In genomic region chr5:21644891-21645438, GRCm38 (mm10) we compare ENCODE assay signal across 7 mouse cellular contexts. TPM values are rescaled to one million over a fixed set of nuclear protein-coding genes. Genes with fewer than 3 reads are reported as not detected.
DNase-seq lines count a peak whose midpoint lies in the region; ATAC-seq and TF ChIP-seq lines count a peak whose summit lies in the region.

No protein-coding gene starts in this region.

- peak; percentile 56 for ATAC-seq in lung, postnatal 0 days
- peak; percentile 1; the same call in 1 of the 2 replicates for ATAC-seq in forebrain, embryonic 11.5 days (replicated peaks; ENCODE audit: low FRiP score)
- no peak for ATAC-seq in limb, embryonic 13.5 days (ENCODE audit: low FRiP score, low read depth)
- ATAC-seq in stomach, embryonic 14.5 days (ENCODE audit: insufficient number of reproducible peaks, insufficient read depth, low FRiP score, low read depth): no peak; the same call in 1 of the 2 replicates

- peak; percentile 81 for DNase-seq in lung, postnatal 0 days (ENCODE audit: low spot score)
- DNase-seq in lung, postnatal 25 days (ENCODE audit: low spot score): no peak
- DNase-seq in forebrain, embryonic 11.5 days (ENCODE audit: low spot score): no peak
- no peak for DNase-seq in c-Kit-positive CD71-positive TER-119-positive erythroid progenitor cells, embryonic 14.5 days (ENCODE audit: low spot score)
- no peak for DNase-seq in left cerebral cortex, postnatal 4 days

- TF ChIP-seq EP300 in lung, postnatal 0 days (IDR thresholded peaks at IDR 0.05): peak; percentile 50; the same call in 1 of the 2 replicates

- H3K9me3 ChIP-seq in lung, postnatal 0 days (ENCODE audit: low read length): no peaks in the 10 kb centered on the region
- H3K9me3 ChIP-seq in forebrain, embryonic 11.5 days (ENCODE audit: control insufficient read depth, low read length): no peaks in the 10 kb centered on the region
- H3K9me3 ChIP-seq in limb, embryonic 13.5 days: no peaks in the 10 kb centered on the region
- no peaks in the 10 kb centered on the region for H3K9me3 ChIP-seq in stomach, embryonic 14.5 days (ENCODE audit: control insufficient read depth, low read depth, low read length)

- peak; percentile 42 for TF ChIP-seq CTCF in lung, postnatal 0 days (IDR thresholded peaks at IDR 0.05)

- intact Hi-C loops in left cerebral cortex, postnatal 4 days (cut with DNase I): loop anchor here (5.0 kb wide), 2 partner anchors 368 to 383 kb away; no protein-coding TSS in a partner anchor

- no peaks in the 10 kb centered on the region; the same call in 1 of the 2 replicates for H3K36me3 ChIP-seq in lung, postnatal 0 days (ENCODE audit: insufficient read depth, low read length)
- H3K36me3 ChIP-seq in forebrain, embryonic 11.5 days (ENCODE audit: control insufficient read depth, insufficient read depth, low read length): peaks cover 5% of the 10 kb centered on the region; the same call in 1 of the 2 replicates
- H3K36me3 ChIP-seq in limb, embryonic 13.5 days: peaks cover 21% of the 10 kb centered on the region
- H3K36me3 ChIP-seq in stomach, embryonic 14.5 days (ENCODE audit: control insufficient read depth, insufficient read depth, low read length): peaks cover 13% of the 10 kb centered on the region

- no peak overlapping the region for H3K9ac ChIP-seq in lung, postnatal 0 days (replicated peaks; ENCODE audit: low read depth)
- H3K9ac ChIP-seq in forebrain, embryonic 11.5 days (ENCODE audit: low read length): 0 out of 2 replicates have a peak overlapping the region, but pooled peaks have one; percentile 5
- H3K9ac ChIP-seq in limb, embryonic 13.5 days: peak overlapping the region; percentile 53
- no peak overlapping the region for H3K9ac ChIP-seq in stomach, embryonic 14.5 days (replicated peaks; ENCODE audit: low read depth, low read length)

- H3K4me2 ChIP-seq in lung, postnatal 0 days (replicated peaks; ENCODE audit: low read depth, low read length): peak overlapping the region; percentile 56
- H3K4me2 ChIP-seq in forebrain, embryonic 11.5 days (ENCODE audit: low read depth, low read length, severe bottlenecking): peak overlapping the region; percentile 45
- H3K4me2 ChIP-seq in limb, embryonic 13.5 days (replicated peaks): peak overlapping the region; percentile 84
- peak overlapping the region; percentile 80 for H3K4me2 ChIP-seq in stomach, embryonic 14.5 days (replicated peaks; ENCODE audit: low read depth, low read length)

- peak overlapping the region; percentile 94 for H3K27ac ChIP-seq in lung, postnatal 0 days (ENCODE audit: low read length)
- no peak overlapping the region for H3K27ac ChIP-seq in forebrain, embryonic 11.5 days (ENCODE audit: low read depth, low read length)
- H3K27ac ChIP-seq in limb, embryonic 13.5 days: 0 out of 2 replicates have a peak overlapping the region, but pooled peaks have one; percentile 39
- H3K27ac ChIP-seq in stomach, embryonic 14.5 days (ENCODE audit: low read length): 0 out of 2 replicates have a peak overlapping the region, but pooled peaks have one; percentile 30

- peak overlapping the region; percentile 63 for H3K4me3 ChIP-seq in lung, postnatal 0 days (ENCODE audit: low read depth, low read length)
- H3K4me3 ChIP-seq in forebrain, embryonic 11.5 days (ENCODE audit: low read depth, low read length): peak overlapping the region; percentile 84
- H3K4me3 ChIP-seq in limb, embryonic 13.5 days: peak overlapping the region; percentile 82
- peak overlapping the region; percentile 80 for H3K4me3 ChIP-seq in stomach, embryonic 14.5 days (ENCODE audit: low read depth, low read length)

- H3K4me1 ChIP-seq in lung, postnatal 0 days (ENCODE audit: insufficient read depth, low read depth, low read length): peaks cover 10% of the 10 kb centered on the region; the same call in 1 of the 2 replicates
- no peaks in the 10 kb centered on the region for H3K4me1 ChIP-seq in forebrain, embryonic 11.5 days (replicated peaks; ENCODE audit: control insufficient read depth, insufficient read depth, low read length)
- H3K4me1 ChIP-seq in limb, embryonic 13.5 days: peaks cover 20% of the 10 kb centered on the region
- 0 out of 2 replicates have a peak, but pooled peaks cover 4% of the 10 kb centered on the region for H3K4me1 ChIP-seq in stomach, embryonic 14.5 days (ENCODE audit: control insufficient read depth, insufficient read depth, low read length)

- H3K27me3 ChIP-seq in lung, postnatal 0 days (replicated peaks; ENCODE audit: insufficient read depth, low read length): no peaks in the 10 kb centered on the region
- H3K27me3 ChIP-seq in forebrain, embryonic 11.5 days (ENCODE audit: control insufficient read depth, insufficient read depth, low read length): no peaks in the 10 kb centered on the region
- peaks cover 22% of the 10 kb centered on the region for H3K27me3 ChIP-seq in limb, embryonic 13.5 days
- no peaks in the 10 kb centered on the region for H3K27me3 ChIP-seq in stomach, embryonic 14.5 days (ENCODE audit: control insufficient read depth, insufficient read depth, low read length)

- 9% methylated on average over 14 of the region's 14 CpGs for WGBS in lung, postnatal 0 days
- WGBS in forebrain, embryonic 11.5 days: 11% methylated on average over 14 of the region's 14 CpGs
- 9% methylated on average over 14 of the region's 14 CpGs for WGBS in limb, embryonic 13.5 days
- 14% methylated on average over 14 of the region's 14 CpGs for WGBS in stomach, embryonic 14.5 days

RNA-seq across cellular contexts. Expression of gene Fbxl13, which starts 0.5 kb away (rescaled TPM):
- polyA plus RNA-seq in lung, postnatal 0 days (2015; fragmentation: Nextera tagmentation; extraction: Ambion mirVana): 1.1 and 1.2 TPM in 2 replicates
- polyA plus RNA-seq in forebrain, embryonic 11.5 days (2014; fragmentation: Nextera tagmentation; extraction: Ambion mirVana): 0.15 TPM in 1 of 2 replicates, not detected in the other
- 0.08 and 0.24 TPM in 2 replicates for polyA plus RNA-seq in limb, embryonic 13.5 days (2015; fragmentation: Nextera tagmentation; extraction: Ambion mirVana)
- polyA plus RNA-seq in stomach, embryonic 14.5 days (2014; fragmentation: Nextera tagmentation; extraction: Ambion mirVana): 0.29 TPM in 2 replicates
- under 1 TPM; 0.26 to 0.36 TPM for total RNA-seq in left cerebral cortex, postnatal 4 days (2021)

RNA-seq across cellular contexts. Expression of gene Armc10, which starts 0.6 kb away (rescaled TPM):
- 30.1 and 33.4 TPM in 2 replicates for polyA plus RNA-seq in lung, postnatal 0 days (2015; fragmentation: Nextera tagmentation; extraction: Ambion mirVana)
- 93.1 and 93.2 TPM in 2 replicates for polyA plus RNA-seq in forebrain, embryonic 11.5 days (2014; fragmentation: Nextera tagmentation; extraction: Ambion mirVana)
- 54.4 TPM in 2 replicates for polyA plus RNA-seq in limb, embryonic 13.5 days (2015; fragmentation: Nextera tagmentation; extraction: Ambion mirVana)
- 57.5 and 59.2 TPM in 2 replicates for polyA plus RNA-seq in stomach, embryonic 14.5 days (2014; fragmentation: Nextera tagmentation; extraction: Ambion mirVana)
- total RNA-seq in left cerebral cortex, postnatal 4 days (2021): 10 to 100 TPM; 48.4 to 58.1 TPM

RNA-seq across cellular contexts. Expression of gene Napepld, which starts 56.2 kb away (rescaled TPM):
- 2.1 and 2.5 TPM in 2 replicates for polyA plus RNA-seq in lung, postnatal 0 days (2015; fragmentation: Nextera tagmentation; extraction: Ambion mirVana)
- polyA plus RNA-seq in forebrain, embryonic 11.5 days (2014; fragmentation: Nextera tagmentation; extraction: Ambion mirVana): 17.9 and 20.3 TPM in 2 replicates
- polyA plus RNA-seq in limb, embryonic 13.5 days (2015; fragmentation: Nextera tagmentation; extraction: Ambion mirVana): 2.1 and 2.5 TPM in 2 replicates
- 3.4 and 3.7 TPM in 2 replicates for polyA plus RNA-seq in stomach, embryonic 14.5 days (2014; fragmentation: Nextera tagmentation; extraction: Ambion mirVana)
- total RNA-seq in left cerebral cortex, postnatal 4 days (2021): 1 to 10 TPM; 2.3 to 2.8 TPM

Comparison
In these comparisons a context has a peak if more than half of its experiments do, and no peak if none do; other contexts are left out.
1. ATAC-seq: peak in lung, postnatal 0 days (single experiment) and forebrain, embryonic 11.5 days (single experiment); none in limb, embryonic 13.5 days (single experiment) and stomach, embryonic 14.5 days (single experiment).
2. H3K9ac ChIP-seq: peak in forebrain, embryonic 11.5 days (single experiment) and limb, embryonic 13.5 days (single experiment); none in lung, postnatal 0 days (single experiment) and stomach, embryonic 14.5 days (single experiment).
3. Peak in every context shown above with its lines, with median percentiles within 50 percentile points of each other: H3K4me2 ChIP-seq and H3K4me3 ChIP-seq.